Mouse (Mus musculus): ENCODE data around the gene Tal1.

Gene Tal1

GRCm38 (mm10) chr4:115119642-115120041, 63.4 kb downstream of the Tal1 start:
- no peak for DNase-seq

DNA sequence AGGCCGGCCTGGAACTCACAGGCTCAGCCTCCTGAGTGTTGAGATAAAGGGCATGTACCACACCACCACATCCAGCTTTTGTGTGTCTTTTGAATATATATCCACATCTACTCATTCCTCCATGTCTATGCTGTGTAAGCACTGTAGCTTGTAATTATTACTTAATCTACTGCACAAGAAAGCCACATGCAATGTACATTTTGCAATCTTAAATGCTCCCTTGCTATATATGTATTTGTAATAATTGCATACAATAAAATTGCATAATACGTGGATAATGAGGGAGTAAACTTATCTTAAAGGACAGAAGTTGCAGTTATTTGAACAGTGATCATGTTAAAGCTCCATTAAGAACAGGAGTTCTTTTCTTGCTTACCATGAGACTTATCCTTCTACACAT, 64.9 kb downstream of the Tal1 start:
- DNase-seq = no peak

Measured in liver (tissue).